Mouse (Mus musculus) brain, embryonic 18.5 days (tissue): ENCODE results near the gene Npy4r.

Experiments used
- DNase-seq: peaks from one replicate; pipeline ENCODE4 v3.0.0-alpha.2; 2012; ENCODE audit warnings: low read depth, low spot score

The Npy4r gene

GRCm38 (mm10) chr14:34152342-34152741 lies at the start of gene Npy4r:
Gene Npy4r (minus strand): TSS chr14:34152489.
- DNase-seq = no peak

- DNase-seq = no peak
Measured at GRCm38 (mm10) chr14:34201231-34202035, 49.1 kb upstream of the Npy4r start, which contains the start of gene Gprin2. Gene Gprin2 (minus strand): TSS chr14:34201653.

- no peak for DNase-seq
Measured at GRCm38 (mm10) chr14:34200738-34201230, 48.5 kb upstream of the Npy4r start.

GRCm38 (mm10) chr14:34196706-34197105 lies 44.4 kb upstream of the Npy4r start:
- DNase-seq = no peak

- DNase-seq = no peak
Measured at GRCm38 (mm10) chr14:34195466-34195865, 43.2 kb upstream of the Npy4r start.

GRCm38 (mm10) chr14:34193879-34194278 lies 41.6 kb upstream of the Npy4r start:
- DNase-seq = no peak

- DNase-seq = no peak
Measured at GRCm38 (mm10) chr14:34190361-34190760, 38.1 kb upstream of the Npy4r start.

GRCm38 (mm10) chr14:34188629-34189028 lies 36.3 kb upstream of the Npy4r start:
- no peak for DNase-seq

- no peak for DNase-seq
Measured at GRCm38 (mm10) chr14:34183101-34183500, 30.8 kb upstream of the Npy4r start.

- DNase-seq = no peak
Measured at GRCm38 (mm10) chr14:34179351-34179750, 27.1 kb upstream of the Npy4r start.

- no peak for DNase-seq
Measured at GRCm38 (mm10) chr14:34171107-34171506, 18.8 kb upstream of the Npy4r start.

- no peak for DNase-seq
Measured at GRCm38 (mm10) chr14:34155752-34156151, 3.5 kb upstream of the Npy4r start.

GRCm38 (mm10) chr14:34154601-34155337 lies 2.5 kb upstream of the Npy4r start:
- no peak for DNase-seq

- DNase-seq = no peak
Measured at GRCm38 (mm10) chr14:34142915-34143314, 9.4 kb downstream of the Npy4r start.

GRCm38 (mm10) chr14:34142316-34142715 lies 10.0 kb downstream of the Npy4r start:
- DNase-seq = no peak

GRCm38 (mm10) chr14:34139671-34140664 lies 12.3 kb downstream of the Npy4r start:
- DNase-seq = no peak

- DNase-seq = no peak
Measured at GRCm38 (mm10) chr14:34135391-34135790, 16.9 kb downstream of the Npy4r start.

GRCm38 (mm10) chr14:34131216-34131615 lies 21.1 kb downstream of the Npy4r start:
- no peak for DNase-seq

- DNase-seq = no peak
Measured at GRCm38 (mm10) chr14:34121691-34122090, 30.6 kb downstream of the Npy4r start.

- no peak for DNase-seq
Measured at GRCm38 (mm10) chr14:34120923-34121351, 31.4 kb downstream of the Npy4r start.
